Mouse (Mus musculus): ENCODE measurements around the gene Tmem185b. TPM values are rescaled to one million over a fixed set of nuclear protein-coding genes. Genes with fewer than 3 reads are reported as not detected.

Gene Tmem185b
- 17.6 and 21.7 TPM in 2 replicates for polyA plus RNA-seq (2014; fragmentation: Nextera tagmentation; extraction: Ambion mirVana)

DNA sequence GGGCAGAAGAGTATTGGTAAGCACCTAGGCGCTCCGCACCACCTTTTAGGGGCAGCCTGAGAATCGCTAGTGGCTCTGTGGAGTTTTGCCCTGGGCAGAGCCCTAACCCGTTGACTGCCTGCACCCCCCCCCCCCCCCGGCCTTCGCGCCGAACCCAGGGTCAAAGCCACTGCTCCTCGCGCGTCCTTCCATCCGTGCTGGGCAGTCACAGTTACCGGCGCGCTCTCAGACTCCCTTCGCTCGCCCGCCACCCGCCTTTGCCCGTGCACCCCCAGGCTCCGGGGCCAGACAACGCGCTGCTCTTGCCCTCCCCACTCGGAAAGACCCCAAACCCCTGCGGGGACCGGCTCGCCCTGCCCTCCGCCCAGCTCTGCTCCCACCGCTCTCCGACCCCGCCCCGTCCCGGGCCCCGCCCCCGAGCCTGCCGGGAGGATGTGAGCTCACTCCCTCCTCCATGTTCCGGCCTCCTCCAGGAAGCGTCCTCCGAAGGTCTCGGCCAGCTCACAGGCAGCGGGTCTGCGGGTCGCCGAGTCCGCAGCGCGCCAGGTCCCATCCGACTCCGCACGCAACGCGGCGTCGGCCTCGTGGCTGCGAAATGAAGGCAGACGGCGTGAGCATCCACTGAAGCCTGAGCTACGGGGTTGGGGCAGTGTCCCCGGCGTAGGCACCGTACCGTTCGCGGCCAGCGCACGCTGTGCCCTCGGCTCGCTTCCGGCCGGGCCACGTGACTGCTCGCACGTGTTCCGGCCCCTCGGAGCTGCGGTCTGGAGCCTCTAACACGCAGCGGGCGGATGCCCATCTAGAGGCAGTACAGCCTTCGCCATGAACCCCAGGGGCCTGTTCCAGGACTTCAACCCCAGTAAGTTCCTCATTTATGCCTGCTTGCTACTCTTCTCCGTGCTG, at the start of gene Tmem185b:
Gene Tmem185b, plus strand, starts transcription at position 472 of the 903 bp plus-strand sequence.
- Histone ChIP-seq H3K4me3 (ENCODE audit: low read depth, low read length) (peak within 1 kb of the TSS; percentile 63), H3K27me3 (replicated peaks; ENCODE audit: control insufficient read depth, insufficient read depth, low read length) (no peaks in the 10 kb centered on the region), H3K4me1 (replicated peaks; ENCODE audit: control insufficient read depth, insufficient read depth, low read length) (peaks cover 14% of the 10 kb centered on the region), H3K36me3 (ENCODE audit: control insufficient read depth, insufficient read depth, low read length) (peaks cover 28% of the 10 kb centered on the region), H3K27ac (ENCODE audit: low read depth, low read length) (peak within 1 kb of the TSS; percentile 41), H3K4me2 (peak within 1 kb of the TSS; percentile 94), H3K9ac (ENCODE audit: low read depth, low read length) (peak within 1 kb of the TSS; percentile 65), H3K9me3 (ENCODE audit: control insufficient read depth, low read length) (peaks cover 8% of the 10 kb centered on the region; the same call in 1 of the 2 replicates)
- DNase-seq (ENCODE audit: low spot score), result peak; percentile 96
- 1% methylated on average over 82 of the region's 82 CpGs for WGBS
- peak; percentile 95 for ATAC-seq (replicated peaks; ENCODE audit: low FRiP score)

DNA sequence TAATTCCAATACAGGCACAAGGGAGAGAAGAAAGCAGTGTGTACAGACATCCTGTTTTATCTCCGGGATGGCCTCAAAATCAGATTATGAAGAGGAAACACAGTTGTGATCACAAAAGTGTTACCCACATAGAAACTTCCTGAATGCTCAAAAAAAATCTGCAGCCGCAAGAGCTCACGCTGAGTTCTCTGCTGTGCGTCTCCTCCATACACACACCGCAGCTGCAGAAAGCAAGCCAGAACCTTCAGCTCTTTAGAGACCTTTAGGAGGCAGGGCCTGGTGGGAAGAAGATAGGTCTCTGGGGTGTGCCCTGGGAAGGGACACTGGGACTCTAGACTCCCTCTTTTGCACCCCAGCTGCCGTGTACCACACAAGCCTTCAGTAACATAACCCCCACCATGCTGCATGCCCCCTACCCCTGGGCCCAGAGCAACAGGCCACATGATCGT, 49.0 kb upstream of the Tmem185b start:
- Histone ChIP-seq H3K9ac (ENCODE audit: low read depth, low read length) (no peak overlapping the region), H3K36me3 (ENCODE audit: control insufficient read depth, insufficient read depth, low read length) (peaks cover 9% of the 10 kb centered on the region), H3K4me3 (ENCODE audit: low read depth, low read length) (no peak overlapping the region), H3K27ac (ENCODE audit: low read depth, low read length) (no peak overlapping the region), H3K9me3 (ENCODE audit: control insufficient read depth, low read length) (no peaks in the 10 kb centered on the region), H3K4me2 (no peak overlapping the region), H3K4me1 (replicated peaks; ENCODE audit: control insufficient read depth, insufficient read depth, low read length) (peaks cover 16% of the 10 kb centered on the region), H3K27me3 (replicated peaks; ENCODE audit: control insufficient read depth, insufficient read depth, low read length) (no peaks in the 10 kb centered on the region)
- WGBS, result 37% methylated on average over 7 of the region's 7 CpGs
- ATAC-seq (replicated peaks; ENCODE audit: low FRiP score), result no peak
- no peak for DNase-seq (ENCODE audit: low spot score)

DNA sequence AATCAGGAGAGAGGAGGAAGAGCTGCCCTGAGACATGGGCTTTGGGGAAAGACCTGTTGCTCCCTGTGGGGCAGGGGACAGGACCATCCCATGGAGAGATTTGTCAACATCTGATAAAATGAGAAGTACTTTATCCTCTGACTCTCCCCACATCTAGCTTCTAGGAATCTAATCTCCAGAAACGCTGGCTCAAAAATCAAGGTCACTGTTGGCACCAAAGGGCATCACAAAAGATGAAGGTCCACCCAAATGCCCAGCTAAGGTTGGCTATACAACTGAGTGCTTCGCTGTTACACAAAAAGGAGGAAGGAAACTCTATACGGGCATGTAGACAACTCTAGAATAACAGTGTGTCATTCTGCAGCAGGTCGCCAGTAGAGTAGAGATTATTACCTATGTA, 46.3 kb upstream of the Tmem185b start:
- DNase-seq (ENCODE audit: low spot score), result no peak
- Histone ChIP-seq H3K4me2 (no peak overlapping the region), H3K27ac (ENCODE audit: low read depth, low read length) (no peak overlapping the region), H3K36me3 (ENCODE audit: control insufficient read depth, insufficient read depth, low read length) (peaks cover 9% of the 10 kb centered on the region), H3K27me3 (replicated peaks; ENCODE audit: control insufficient read depth, insufficient read depth, low read length) (no peaks in the 10 kb centered on the region), H3K9ac (ENCODE audit: low read depth, low read length) (no peak overlapping the region), H3K4me1 (replicated peaks; ENCODE audit: control insufficient read depth, insufficient read depth, low read length) (peaks cover 6% of the 10 kb centered on the region), H3K9me3 (ENCODE audit: control insufficient read depth, low read length) (no peaks in the 10 kb centered on the region), H3K4me3 (ENCODE audit: low read depth, low read length) (no peak overlapping the region)
- WGBS, result 58% methylated on average over 4 of the region's 4 CpGs
- no peak for ATAC-seq (replicated peaks; ENCODE audit: low FRiP score)

DNA sequence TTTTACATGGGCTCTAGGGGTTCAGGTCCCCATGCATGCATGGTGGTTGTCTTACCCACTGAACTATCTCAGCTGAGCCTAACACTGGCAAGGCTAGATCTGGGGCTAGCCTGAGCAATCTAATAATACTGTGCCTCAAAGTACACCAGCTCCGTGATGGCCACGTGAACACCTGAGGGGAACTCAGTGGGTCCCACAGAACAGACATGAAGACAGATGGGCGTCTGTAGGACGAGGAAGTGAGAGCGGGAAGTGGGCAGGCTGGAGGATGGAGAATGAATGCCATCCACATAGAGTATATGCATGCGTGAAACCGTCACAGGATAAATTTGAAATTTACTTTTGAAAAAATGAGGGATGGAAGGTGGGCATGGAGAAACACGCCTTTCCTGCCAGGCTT, 45.3 kb upstream of the Tmem185b start:
- no peak overlapping the region for H3K4me2 ChIP-seq
- H3K9me3 ChIP-seq (ENCODE audit: control insufficient read depth, low read length), result no peaks in the 10 kb centered on the region
- H3K36me3 ChIP-seq (ENCODE audit: control insufficient read depth, insufficient read depth, low read length), result peaks cover 7% of the 10 kb centered on the region
- H3K9ac ChIP-seq (ENCODE audit: low read depth, low read length), result no peak overlapping the region
- no peaks in the 10 kb centered on the region for H3K27me3 ChIP-seq (replicated peaks; ENCODE audit: control insufficient read depth, insufficient read depth, low read length)
- DNase-seq (ENCODE audit: low spot score), result no peak
- H3K4me3 ChIP-seq (ENCODE audit: low read depth, low read length), result no peak overlapping the region
- 89% methylated on average over 8 of the region's 8 CpGs for WGBS
- ATAC-seq (replicated peaks; ENCODE audit: low FRiP score), result no peak
- H3K27ac ChIP-seq (ENCODE audit: low read depth, low read length), result no peak overlapping the region
- peaks cover 6% of the 10 kb centered on the region for H3K4me1 ChIP-seq (replicated peaks; ENCODE audit: control insufficient read depth, insufficient read depth, low read length)

DNA sequence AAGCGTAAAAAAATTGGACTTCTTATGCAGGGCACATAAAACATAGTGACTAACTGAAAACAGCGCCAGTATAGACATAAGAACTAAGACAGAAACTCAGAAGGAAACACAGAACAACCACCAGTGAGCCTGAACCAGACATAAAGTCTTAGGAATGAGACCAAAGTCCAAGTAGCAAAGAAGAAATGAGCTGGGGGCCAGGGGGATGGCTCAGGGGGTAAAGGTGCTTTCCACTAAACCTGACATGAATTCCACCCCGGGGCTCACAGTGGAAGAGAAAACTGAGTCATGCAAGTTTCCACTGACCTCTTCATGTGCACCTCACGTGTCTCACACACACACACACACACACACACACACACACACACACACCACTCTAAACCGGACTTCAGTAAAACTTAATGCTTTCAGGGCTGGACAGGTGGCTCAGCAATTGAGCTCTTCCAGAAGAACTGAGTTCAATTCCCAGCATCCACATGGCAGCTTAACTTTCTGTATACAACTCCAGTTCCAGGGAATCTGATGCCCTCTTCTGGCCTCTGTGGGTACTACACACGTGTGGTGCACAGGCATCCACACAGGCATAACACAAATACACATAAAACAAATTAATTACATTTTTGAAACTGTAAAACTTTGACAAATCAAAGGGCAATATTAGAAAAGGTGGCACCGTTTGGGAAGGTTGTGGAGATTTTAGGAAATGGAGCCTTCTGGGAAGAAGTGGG, 44.6 kb upstream of the Tmem185b start:
- Histone ChIP-seq H3K9ac (ENCODE audit: low read depth, low read length) (no peak overlapping the region), H3K27me3 (replicated peaks; ENCODE audit: control insufficient read depth, insufficient read depth, low read length) (no peaks in the 10 kb centered on the region), H3K4me2 (no peak overlapping the region), H3K4me3 (ENCODE audit: low read depth, low read length) (no peak overlapping the region), H3K9me3 (ENCODE audit: control insufficient read depth, low read length) (no peaks in the 10 kb centered on the region), H3K27ac (ENCODE audit: low read depth, low read length) (no peak overlapping the region), H3K36me3 (ENCODE audit: control insufficient read depth, insufficient read depth, low read length) (peaks cover 7% of the 10 kb centered on the region), H3K4me1 (replicated peaks; ENCODE audit: control insufficient read depth, insufficient read depth, low read length) (peaks cover 6% of the 10 kb centered on the region)
- ATAC-seq (replicated peaks; ENCODE audit: low FRiP score) (no peak), DNase-seq (ENCODE audit: low spot score) (no peak)
- WGBS, result 89% methylated on average over 7 of the region's 7 CpGs

DNA sequence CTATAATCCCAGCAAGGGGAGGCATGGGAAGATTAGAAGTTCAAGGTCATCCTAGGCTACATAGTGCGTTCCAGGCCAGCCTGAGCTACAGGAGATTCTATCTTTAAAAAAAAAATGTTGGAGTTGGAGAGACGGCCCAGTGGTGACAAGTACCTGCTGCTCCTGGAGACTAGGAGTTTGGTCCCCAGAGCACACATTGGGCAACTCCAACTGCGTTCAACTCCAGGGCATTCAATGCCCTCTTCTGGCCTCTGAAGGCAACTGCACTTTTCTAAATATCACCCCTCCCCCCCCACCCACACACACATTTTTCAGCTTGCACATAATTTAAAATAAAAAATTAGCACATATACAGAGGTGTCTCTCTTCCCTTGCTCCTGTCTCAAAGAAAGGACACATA, 43.1 kb upstream of the Tmem185b start:
- H3K27ac ChIP-seq (ENCODE audit: low read depth, low read length), result no peak overlapping the region
- H3K36me3 ChIP-seq (ENCODE audit: control insufficient read depth, insufficient read depth, low read length), result peaks cover 7% of the 10 kb centered on the region
- 68% methylated on average over 3 of the region's 3 CpGs for whole genome bisulfite sequencing
- ATAC-seq (replicated peaks; ENCODE audit: low FRiP score) (no peak), DNase-seq (ENCODE audit: low spot score) (no peak)
- no peak overlapping the region for H3K4me2 ChIP-seq
- no peaks in the 10 kb centered on the region; the same call in 1 of the 2 replicates for H3K4me1 ChIP-seq (replicated peaks; ENCODE audit: control insufficient read depth, insufficient read depth, low read length)
- H3K27me3 ChIP-seq (replicated peaks; ENCODE audit: control insufficient read depth, insufficient read depth, low read length), result no peaks in the 10 kb centered on the region
- H3K9me3 ChIP-seq (ENCODE audit: control insufficient read depth, low read length), result no peaks in the 10 kb centered on the region
- H3K4me3 ChIP-seq (ENCODE audit: low read depth, low read length), result no peak overlapping the region
- no peak overlapping the region for H3K9ac ChIP-seq (ENCODE audit: low read depth, low read length)

DNA sequence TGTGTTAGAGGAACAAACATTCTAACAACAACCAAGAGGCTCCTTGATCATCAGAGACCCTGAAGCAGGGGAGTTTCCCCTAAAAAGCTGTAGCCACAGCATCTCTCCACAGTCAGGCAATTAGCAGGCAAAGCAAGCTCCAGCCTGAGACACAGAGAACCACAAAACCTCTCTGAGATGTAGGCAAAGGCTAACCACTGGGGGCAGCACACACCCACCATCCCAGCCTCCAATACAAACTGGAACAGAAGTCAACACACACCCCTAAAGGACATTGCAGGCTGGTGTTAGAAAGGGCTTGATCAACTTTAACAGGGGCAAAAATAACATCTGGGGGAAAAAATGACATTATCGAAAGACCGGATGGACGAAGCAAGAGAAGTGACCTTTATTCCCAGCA, 41.5 kb upstream of the Tmem185b start:
- H3K4me3 ChIP-seq (ENCODE audit: low read depth, low read length), result no peak overlapping the region
- H3K27me3 ChIP-seq (replicated peaks; ENCODE audit: control insufficient read depth, insufficient read depth, low read length), result no peaks in the 10 kb centered on the region
- no peak for DNase-seq (ENCODE audit: low spot score)
- no peaks in the 10 kb centered on the region; the same call in 1 of the 2 replicates for H3K4me1 ChIP-seq (replicated peaks; ENCODE audit: control insufficient read depth, insufficient read depth, low read length)
- H3K4me2 ChIP-seq, result no peak overlapping the region
- H3K9ac ChIP-seq (ENCODE audit: low read depth, low read length), result no peak overlapping the region
- ATAC-seq (replicated peaks; ENCODE audit: low FRiP score), result no peak; the same call in 1 of the 2 replicates
- H3K27ac ChIP-seq (ENCODE audit: low read depth, low read length), result no peak overlapping the region
- peaks cover 7% of the 10 kb centered on the region for H3K36me3 ChIP-seq (ENCODE audit: control insufficient read depth, insufficient read depth, low read length)
- WGBS, result 62% methylated on average over 3 of the region's 3 CpGs
- H3K9me3 ChIP-seq (ENCODE audit: control insufficient read depth, low read length), result no peaks in the 10 kb centered on the region

DNA sequence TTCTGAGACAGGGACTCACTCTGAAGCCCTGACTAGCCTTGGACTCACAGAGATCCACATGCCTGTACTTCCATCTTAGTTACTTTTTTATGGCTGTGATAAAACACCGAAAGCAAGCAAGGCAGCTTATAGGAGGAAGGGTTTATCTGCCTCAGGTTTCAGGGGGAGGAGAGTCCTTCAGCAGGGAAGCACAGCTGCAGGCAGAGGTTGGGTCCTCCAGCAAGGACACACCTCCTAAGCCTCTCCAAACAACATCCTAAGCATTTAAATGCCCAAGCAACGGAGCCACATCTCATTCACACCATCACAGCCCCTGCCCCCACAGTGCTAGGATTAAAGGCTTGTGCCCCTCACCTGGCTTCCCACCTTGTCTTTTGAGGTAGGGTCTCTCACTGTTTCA, 40.1 kb upstream of the Tmem185b start:
- 42% methylated on average over 2 of the region's 2 CpGs for WGBS
- Histone ChIP-seq H3K36me3 (ENCODE audit: control insufficient read depth, insufficient read depth, low read length) (peaks cover 4% of the 10 kb centered on the region), H3K9me3 (ENCODE audit: control insufficient read depth, low read length) (no peaks in the 10 kb centered on the region), H3K4me3 (ENCODE audit: low read depth, low read length) (no peak overlapping the region), H3K4me2 (no peak overlapping the region), H3K27ac (ENCODE audit: low read depth, low read length) (no peak overlapping the region), H3K4me1 (replicated peaks; ENCODE audit: control insufficient read depth, insufficient read depth, low read length) (no peaks in the 10 kb centered on the region; the same call in 1 of the 2 replicates), H3K27me3 (replicated peaks; ENCODE audit: control insufficient read depth, insufficient read depth, low read length) (no peaks in the 10 kb centered on the region), H3K9ac (ENCODE audit: low read depth, low read length) (no peak overlapping the region)
- DNase-seq (ENCODE audit: low spot score), result no peak
- no peak for ATAC-seq (replicated peaks; ENCODE audit: low FRiP score)

Data from liver, embryonic 11.5 days (tissue).